Mouse (Mus musculus) bone marrow macrophage, adult 2 months (primary cell): Measurements from ENCODE around the gene Angptl8.

Experiments
- CTCF ChIP-seq: IDR thresholded peaks from 2 replicates; pipeline ENCODE4 v1.5.1; 2012; ENCODE audit warnings: low read depth, mild to moderate bottlenecking, low read length, moderate library complexity
- POLR2A ChIP-seq: IDR thresholded peaks from 2 replicates; pipeline ENCODE4 v1.6.1; 2012; ENCODE audit warnings: mild to moderate bottlenecking, low read depth, low read length, borderline replicate concordance

DNA sequence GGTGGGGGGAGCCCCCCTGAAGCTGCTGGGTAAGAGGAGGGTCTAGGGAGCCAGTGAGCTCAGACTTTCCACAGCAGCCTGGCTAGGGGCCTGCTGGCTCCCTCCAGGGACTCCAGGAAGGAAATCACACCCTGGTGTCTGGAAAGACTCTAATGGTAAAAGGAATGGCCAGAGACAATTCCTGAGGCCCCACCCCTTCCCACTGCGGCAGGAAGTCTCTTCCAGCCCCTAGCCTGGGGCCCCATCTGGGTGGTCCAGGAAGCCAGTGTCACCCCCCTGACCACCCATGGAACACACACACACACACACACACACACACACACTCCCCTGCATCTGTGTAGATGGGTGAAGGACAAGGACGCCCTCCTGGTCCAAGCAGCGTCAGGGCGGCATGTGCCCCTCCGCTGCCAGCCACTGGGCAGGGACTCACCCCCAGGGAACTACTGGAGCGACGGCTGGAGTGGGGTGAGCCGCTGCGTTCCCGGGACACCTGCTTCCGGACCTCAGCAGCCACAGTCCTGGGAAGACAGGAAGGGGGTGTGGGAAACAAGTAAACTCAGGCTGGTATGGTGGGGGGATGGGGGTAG is 11.5 kb downstream of the Angptl8 start:
- TF ChIP-seq CTCF (no peak), POLR2A (no peak)
